Mouse (Mus musculus) liver, embryonic 12.5 days (tissue): ENCODE measurements around the gene Mmel1. TPM values are rescaled to one million over a fixed set of nuclear protein-coding genes. Genes with fewer than 3 reads are reported as not detected.

Experiments used
- ATAC-seq: fragments of 200-750 bp; cut with Nextera tagmentation; 2 replicates; pipeline ENCODE4 v1.8.0; 2017; ENCODE audit warnings: moderate number of reproducible peaks, mild to moderate bottlenecking, moderate library complexity
- H3K27ac ChIP-seq: fragments of 300-500 bp; sonication (generic); 2 replicates; pipeline ENCODE4 v1.5.1; 2016; ENCODE audit warnings: mild to moderate bottlenecking
- H3K27me3 ChIP-seq: fragments of 300-500 bp; sonication (generic); replicated peaks from 2 replicates; pipeline ENCODE4 v1.6.1; 2016; ENCODE audit warnings: mild to moderate bottlenecking, moderate library complexity
- H3K36me3 ChIP-seq: fragments of 300-500 bp; sonication (generic); 2 replicates; pipeline ENCODE4 v1.6.1; 2016; ENCODE audit warnings: mild to moderate bottlenecking, moderate library complexity
- H3K4me1 ChIP-seq: fragments of 300-500 bp; sonication (generic); 2 replicates; pipeline ENCODE4 v1.6.1; 2016
- H3K4me2 ChIP-seq: fragments of 300-500 bp; sonication (generic); 2 replicates; pipeline ENCODE4 v1.6.1; 2016; ENCODE audit warnings: mild to moderate bottlenecking, moderate library complexity
- H3K4me3 ChIP-seq: fragments of 300-500 bp; sonication (generic); 2 replicates; pipeline ENCODE4 v1.5.1; 2016; ENCODE audit warnings: mild to moderate bottlenecking, moderate library complexity
- H3K9ac ChIP-seq: fragments of 300-500 bp; sonication (generic); 2 replicates; pipeline ENCODE4 v1.6.1; 2016; ENCODE audit warnings: mild to moderate bottlenecking, moderate library complexity
- H3K9me3 ChIP-seq: fragments of 300-500 bp; sonication (generic); replicated peaks from 2 replicates; pipeline ENCODE4 v1.6.1; 2016; ENCODE audit warnings: mild to moderate bottlenecking, moderate library complexity
- whole genome bisulfite sequencing: fragments of 180-500 bp; shearing (Covaris S2); methylation state at CpG from one replicate; pipeline ENCODE4 v1.1.7; 2016; ENCODE audit not compliant: insufficient replicate concordance; 5-methylcytosine and 5-hydroxymethylcytosine counted together
- polyA plus RNA-seq: library from polyadenylated mRNA; unstranded; fragments of >200 nt; fragmentation: Nextera tagmentation; extraction: Ambion mirVana; gene quantifications from 2 replicates; pipeline ENCODE4 v1.2.1, GENCODE M21; 2016

Gene Mmel1
- polyA plus RNA-seq, 1 experiment from 2014 or later = 1.7 TPM

DNA sequence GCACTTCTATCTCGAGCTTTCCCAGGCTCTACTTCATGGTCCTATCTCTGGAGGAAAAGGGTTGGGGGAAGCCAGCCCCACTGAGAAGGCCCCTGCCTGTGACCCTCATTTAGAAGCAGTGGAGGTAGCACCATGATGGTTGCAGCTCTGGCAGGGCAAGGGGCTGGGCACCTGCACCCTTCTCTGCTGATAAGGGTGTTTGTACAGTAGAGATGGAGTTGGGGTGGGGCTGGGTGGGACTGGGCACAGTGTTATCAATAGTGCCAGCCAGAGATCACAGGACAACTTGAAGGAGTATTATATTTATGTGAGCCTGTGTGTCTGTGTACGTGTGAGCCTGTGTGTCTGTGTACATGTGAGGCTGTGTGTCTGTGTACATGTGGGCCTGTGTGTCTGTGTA, 42.3 kb downstream of the Mmel1 start:
- H3K4me1 ChIP-seq = peaks cover 91% of the 10 kb centered on the region
- peak; percentile 92 for ATAC-seq
- peak overlapping the region; percentile 75 for H3K9ac ChIP-seq
- H3K4me3 ChIP-seq = peak overlapping the region; percentile 36
- no peaks in the 10 kb centered on the region for H3K27me3 ChIP-seq
- H3K36me3 ChIP-seq = peaks cover 33% of the 10 kb centered on the region
- H3K9me3 ChIP-seq = no peaks in the 10 kb centered on the region
- WGBS = 15% methylated on average over 2 of the region's 2 CpGs
- peak overlapping the region; percentile 96 for H3K27ac ChIP-seq
- H3K4me2 ChIP-seq = peak overlapping the region; percentile 63

DNA sequence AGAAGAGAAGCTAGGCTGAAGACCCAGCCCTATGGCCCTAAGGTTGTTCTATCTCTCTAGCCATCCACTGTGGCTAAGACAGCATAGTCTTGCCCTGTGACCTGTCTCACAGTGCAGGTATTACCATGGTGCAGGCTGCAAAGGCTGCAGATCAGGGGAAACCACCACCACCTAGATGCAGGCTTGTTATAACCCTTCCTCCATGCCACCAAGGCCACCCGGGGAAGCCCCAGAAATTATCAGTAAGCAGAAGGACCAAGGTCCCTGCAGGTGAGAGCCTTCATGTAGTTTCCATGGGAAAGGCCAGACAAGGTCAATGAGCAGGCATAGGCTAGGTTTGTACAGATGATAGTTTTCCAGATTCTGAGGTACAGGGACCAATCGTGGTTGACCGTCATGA, 44.5 kb downstream of the Mmel1 start:
- H3K9me3 ChIP-seq = 0 out of 2 replicates have a peak, but pooled peaks cover 4% of the 10 kb centered on the region
- no peak overlapping the region for H3K4me3 ChIP-seq
- peak overlapping the region; percentile 96 for H3K27ac ChIP-seq
- 72% methylated on average over 3 of the region's 3 CpGs for WGBS
- ATAC-seq = no peak
- H3K4me1 ChIP-seq = peaks cover 98% of the 10 kb centered on the region
- H3K9ac ChIP-seq = peak overlapping the region; percentile 64
- H3K4me2 ChIP-seq = no peak overlapping the region
- H3K36me3 ChIP-seq = peaks cover 56% of the 10 kb centered on the region
- no peaks in the 10 kb centered on the region for H3K27me3 ChIP-seq

DNA sequence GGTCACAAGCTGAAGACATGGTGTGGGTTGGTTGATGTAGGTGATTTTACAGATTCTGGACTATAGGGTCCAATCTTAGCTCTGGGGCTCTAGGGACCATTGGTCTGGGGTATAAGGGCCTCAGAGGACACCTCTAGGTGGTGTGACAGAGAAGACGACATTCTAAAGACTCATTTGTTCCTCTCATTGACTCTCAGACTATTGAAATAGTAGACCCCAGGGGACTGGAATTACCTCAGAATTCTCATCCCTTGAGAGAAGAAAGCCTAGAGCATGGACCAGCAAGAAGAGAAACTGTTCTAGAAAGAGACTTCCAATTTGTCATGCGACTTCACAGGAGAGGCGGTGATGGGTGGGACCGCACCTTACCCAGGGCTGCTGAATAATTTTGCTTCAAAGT, 44.9 kb downstream of the Mmel1 start:
- H3K9ac ChIP-seq = no peak overlapping the region; the same call in 1 of the 2 replicates
- H3K36me3 ChIP-seq = peaks cover 60% of the 10 kb centered on the region
- no peak overlapping the region for H3K4me3 ChIP-seq
- H3K9me3 ChIP-seq = 0 out of 2 replicates have a peak, but pooled peaks cover 4% of the 10 kb centered on the region
- WGBS = 88% methylated on average over 4 of the region's 4 CpGs
- peaks cover 96% of the 10 kb centered on the region for H3K4me1 ChIP-seq
- H3K27ac ChIP-seq = peak overlapping the region; percentile 96
- no peaks in the 10 kb centered on the region for H3K27me3 ChIP-seq
- ATAC-seq = no peak
- H3K4me2 ChIP-seq = no peak overlapping the region

DNA sequence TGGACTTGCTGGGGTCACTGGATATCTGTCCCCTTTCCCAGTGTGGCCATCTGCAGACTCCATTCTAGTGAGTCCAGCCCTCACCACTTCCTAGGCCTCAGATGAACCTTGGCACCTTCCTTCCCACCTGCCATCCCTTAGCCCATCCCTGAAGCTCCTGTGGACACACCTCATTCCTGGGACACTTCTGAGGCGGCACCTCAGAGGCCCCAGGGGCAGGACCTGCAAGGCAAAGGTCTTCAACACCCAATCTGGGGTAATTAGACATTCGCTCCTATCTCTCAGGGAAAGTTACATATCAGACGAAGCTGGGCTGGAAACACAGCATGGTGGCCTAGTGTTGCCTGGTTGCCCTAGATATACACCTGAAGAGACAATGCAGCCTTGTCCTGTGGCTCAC, 45.3 kb downstream of the Mmel1 start:
- Histone ChIP-seq H3K9ac (no peak overlapping the region), H3K27me3 (no peaks in the 10 kb centered on the region), H3K9me3 (0 out of 2 replicates have a peak, but pooled peaks cover 4% of the 10 kb centered on the region), H3K4me1 (peaks cover 92% of the 10 kb centered on the region), H3K36me3 (peaks cover 61% of the 10 kb centered on the region), H3K27ac (peak overlapping the region; percentile 96), H3K4me2 (no peak overlapping the region), H3K4me3 (no peak overlapping the region)
- 52% methylated on average over 3 of the region's 3 CpGs for WGBS
- no peak for ATAC-seq

DNA sequence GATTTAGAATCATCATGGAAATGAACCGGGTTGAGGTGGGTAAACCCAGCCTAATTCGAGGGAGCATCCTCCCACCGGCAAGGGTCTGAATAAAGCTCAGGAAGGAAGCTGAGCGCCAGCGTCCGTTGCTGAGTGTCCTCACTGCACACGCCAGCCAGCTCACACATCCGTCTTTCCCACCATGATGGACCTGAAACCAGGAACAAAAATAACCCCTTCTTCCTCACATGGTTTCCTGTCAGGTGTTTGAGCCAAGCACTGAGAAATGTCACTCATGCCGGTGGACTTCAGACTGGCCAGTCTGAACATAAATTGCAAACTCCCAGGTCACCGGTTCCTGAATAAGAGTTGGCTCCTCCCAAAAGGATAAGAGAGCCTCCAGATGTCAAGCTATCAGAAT, 45.9 kb downstream of the Mmel1 start:
- Histone ChIP-seq H3K4me2 (0 out of 2 replicates have a peak overlapping the region, but pooled peaks have one; percentile 13), H3K36me3 (peaks cover 67% of the 10 kb centered on the region), H3K9ac (no peak overlapping the region), H3K4me3 (no peak overlapping the region), H3K9me3 (0 out of 2 replicates have a peak, but pooled peaks cover 4% of the 10 kb centered on the region), H3K27me3 (no peaks in the 10 kb centered on the region), H3K27ac (peak overlapping the region; percentile 96), H3K4me1 (peaks cover 89% of the 10 kb centered on the region)
- WGBS = 38% methylated on average over 10 of the region's 10 CpGs
- no peak for ATAC-seq

DNA sequence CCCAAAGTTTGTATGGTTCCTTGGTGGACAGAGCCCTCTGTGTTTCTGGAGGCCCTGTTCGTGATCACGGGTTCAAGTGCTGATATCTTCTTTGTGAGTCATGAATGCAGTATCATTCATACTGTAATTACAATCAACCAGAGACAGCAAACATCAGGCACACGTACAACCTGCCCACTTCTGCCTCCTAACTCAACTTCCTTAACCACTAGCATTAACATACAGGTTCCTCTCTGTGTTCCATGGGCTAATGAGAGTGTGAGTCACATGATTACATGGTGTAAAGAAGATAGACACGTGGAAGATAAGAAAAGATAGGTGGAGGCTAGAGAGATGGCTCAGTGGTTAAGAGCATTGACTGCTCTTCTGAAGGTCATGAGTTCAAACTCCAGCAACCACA, 47.3 kb downstream of the Mmel1 start:
- Histone ChIP-seq H3K4me2 (no peak overlapping the region), H3K4me1 (peaks cover 84% of the 10 kb centered on the region), H3K9ac (no peak overlapping the region), H3K27ac (peak overlapping the region; percentile 96), H3K27me3 (no peaks in the 10 kb centered on the region), H3K36me3 (peaks cover 80% of the 10 kb centered on the region), H3K4me3 (no peak overlapping the region), H3K9me3 (0 out of 2 replicates have a peak, but pooled peaks cover 4% of the 10 kb centered on the region)
- 67% methylated on average over 4 of the region's 4 CpGs for WGBS
- peak; percentile 28; the same call in 1 of the 2 replicates for ATAC-seq

DNA sequence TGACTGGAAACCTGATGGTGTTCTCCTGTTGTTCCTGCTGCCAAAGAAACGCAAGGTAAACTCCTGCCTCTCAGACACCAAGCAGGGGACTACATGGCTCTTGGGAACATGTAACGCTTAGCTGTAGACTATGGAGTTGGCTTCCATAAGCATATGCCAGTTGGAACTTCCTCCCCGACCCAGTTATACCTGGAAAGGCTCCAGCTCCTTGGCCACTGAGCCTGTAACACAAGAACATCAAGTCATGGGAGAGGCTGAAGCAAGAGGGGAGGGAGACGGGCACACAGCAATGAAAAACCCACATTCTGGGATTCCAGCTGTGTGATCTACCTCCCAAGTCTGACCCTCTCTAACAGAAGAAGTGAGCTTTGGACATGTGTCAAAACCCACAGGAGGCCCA, 52.9 kb downstream of the Mmel1 start:
- Histone ChIP-seq H3K27me3 (no peaks in the 10 kb centered on the region), H3K9ac (peak overlapping the region; percentile 24; the same call in 1 of the 2 replicates), H3K4me1 (peaks cover 83% of the 10 kb centered on the region), H3K4me2 (peak overlapping the region; percentile 83), H3K36me3 (peaks cover 99% of the 10 kb centered on the region), H3K27ac (peak overlapping the region; percentile 98), H3K4me3 (peak overlapping the region; percentile 72), H3K9me3 (0 out of 2 replicates have a peak, but pooled peaks cover 4% of the 10 kb centered on the region)
- ATAC-seq = no peak
- 84% methylated on average over 4 of the region's 4 CpGs for WGBS

DNA sequence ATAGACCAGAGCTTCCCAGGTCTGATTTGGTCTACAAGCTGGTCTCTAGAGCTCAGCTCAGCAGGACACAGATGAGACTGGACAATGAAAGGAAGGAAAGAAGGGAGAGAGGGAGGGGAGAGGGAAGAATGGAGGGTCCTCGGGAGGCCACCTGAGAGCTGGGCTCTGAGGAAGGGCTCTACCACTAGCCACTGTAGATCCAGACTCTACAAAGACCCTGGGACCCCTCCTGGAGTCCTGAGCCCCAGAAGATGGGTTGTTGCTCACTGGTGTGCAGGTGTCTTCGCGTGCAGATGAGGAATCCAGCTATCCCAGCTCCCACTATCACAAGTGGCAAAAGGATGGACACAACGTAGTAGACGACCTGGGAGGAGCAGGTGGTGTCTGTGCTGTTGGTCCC, 53.5 kb downstream of the Mmel1 start:
- 76% methylated on average over 5 of the region's 5 CpGs for WGBS
- H3K9ac ChIP-seq = peak overlapping the region; percentile 25; the same call in 1 of the 2 replicates

DNA sequence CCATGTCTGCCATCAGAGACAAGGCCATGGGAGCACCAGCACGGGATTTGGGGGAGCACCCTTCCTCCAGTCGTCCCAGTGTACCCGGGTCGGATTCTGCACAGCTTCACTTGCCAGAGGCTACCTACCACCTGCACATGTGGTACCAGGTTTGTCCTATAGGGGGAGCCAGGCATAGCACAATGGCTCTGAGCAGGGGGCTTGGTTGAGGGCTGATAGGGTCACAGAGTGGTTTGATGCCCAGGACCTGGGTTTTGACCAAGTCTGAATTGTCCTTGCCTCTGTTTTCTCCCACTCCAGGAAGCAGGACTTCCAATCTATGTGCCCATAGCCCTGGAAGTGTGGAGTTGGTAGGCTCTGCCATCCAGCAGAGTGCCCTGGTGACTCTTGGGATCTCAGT, 56.0 kb downstream of the Mmel1 start:
- Histone ChIP-seq H3K4me3 (peak overlapping the region; percentile 72), H3K36me3 (peaks cover 69% of the 10 kb centered on the region), H3K9me3 (no peaks in the 10 kb centered on the region), H3K9ac (peak overlapping the region; percentile 91), H3K4me1 (peaks cover 95% of the 10 kb centered on the region), H3K27ac (peak overlapping the region; percentile 98), H3K4me2 (peak overlapping the region; percentile 83), H3K27me3 (no peaks in the 10 kb centered on the region)
- 47% methylated on average over 4 of the region's 4 CpGs for WGBS
- no peak for ATAC-seq

More for the DNA sequence above, 53.5 kb downstream of the Mmel1 start:
- Histone ChIP-seq H3K27ac (peak overlapping the region; percentile 98), H3K9me3 (0 out of 2 replicates have a peak, but pooled peaks cover under 1% of the 10 kb centered on the region), H3K36me3 (peaks cover 94% of the 10 kb centered on the region), H3K4me2 (peak overlapping the region; percentile 83), H3K4me3 (peak overlapping the region; percentile 72), H3K27me3 (no peaks in the 10 kb centered on the region), H3K4me1 (peaks cover 83% of the 10 kb centered on the region)
- no peak for ATAC-seq

DNA sequence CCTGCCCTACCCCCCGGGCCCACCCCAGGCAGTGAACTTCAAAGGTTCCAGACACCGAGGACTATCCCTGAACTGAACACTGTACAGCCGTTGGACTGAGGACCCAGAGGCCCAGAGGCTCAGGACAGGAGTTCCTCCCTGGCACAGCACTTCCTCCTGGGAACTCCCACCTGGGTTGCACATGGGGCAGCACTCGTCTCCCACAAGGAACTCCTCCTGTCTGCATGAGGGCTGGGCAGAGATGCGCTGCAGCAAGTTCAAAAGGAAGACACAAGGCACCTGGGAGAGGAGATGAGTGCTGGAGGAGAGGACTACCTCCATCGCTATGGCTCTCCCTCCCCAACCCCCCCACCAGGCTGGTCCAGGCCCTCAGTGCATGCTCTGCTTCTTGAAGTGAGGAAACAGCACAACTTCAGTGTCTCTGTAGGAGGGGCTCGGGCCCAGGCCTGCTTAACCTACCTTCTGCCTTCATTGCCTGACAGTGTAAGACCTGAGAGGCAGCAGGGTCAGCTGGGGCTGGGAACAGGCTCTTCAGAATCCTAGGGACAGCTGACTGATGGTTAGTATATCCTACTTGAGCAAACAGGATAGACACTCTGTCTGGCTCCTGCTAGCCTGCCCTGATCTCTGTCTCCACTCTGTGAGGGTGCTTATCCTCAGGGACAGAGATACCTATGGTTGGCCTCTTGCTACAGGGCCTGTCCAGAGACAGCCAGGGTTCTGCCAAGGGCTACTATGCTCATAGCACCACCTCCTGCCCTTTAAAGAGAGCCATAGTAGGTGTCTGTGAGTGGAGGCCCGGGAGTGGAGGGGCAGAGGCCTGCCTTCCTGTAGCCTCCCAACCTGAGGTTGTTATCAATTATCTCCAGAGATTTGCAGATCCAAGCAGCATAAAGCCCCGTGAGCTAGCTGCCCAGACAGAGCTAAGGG, 57.8 kb downstream of the Mmel1 start:
- peak overlapping the region; percentile 91 for H3K9ac ChIP-seq
- no peaks in the 10 kb centered on the region for H3K27me3 ChIP-seq
- peak overlapping the region; percentile 98 for H3K27ac ChIP-seq
- ATAC-seq = peak; percentile 42
- 33% methylated on average over 9 of the region's 9 CpGs for WGBS
- H3K4me1 ChIP-seq = peaks cover 83% of the 10 kb centered on the region
- H3K4me2 ChIP-seq = peak overlapping the region; percentile 83
- H3K9me3 ChIP-seq = no peaks in the 10 kb centered on the region
- H3K4me3 ChIP-seq = peak overlapping the region; percentile 72
- peaks cover 51% of the 10 kb centered on the region for H3K36me3 ChIP-seq

DNA sequence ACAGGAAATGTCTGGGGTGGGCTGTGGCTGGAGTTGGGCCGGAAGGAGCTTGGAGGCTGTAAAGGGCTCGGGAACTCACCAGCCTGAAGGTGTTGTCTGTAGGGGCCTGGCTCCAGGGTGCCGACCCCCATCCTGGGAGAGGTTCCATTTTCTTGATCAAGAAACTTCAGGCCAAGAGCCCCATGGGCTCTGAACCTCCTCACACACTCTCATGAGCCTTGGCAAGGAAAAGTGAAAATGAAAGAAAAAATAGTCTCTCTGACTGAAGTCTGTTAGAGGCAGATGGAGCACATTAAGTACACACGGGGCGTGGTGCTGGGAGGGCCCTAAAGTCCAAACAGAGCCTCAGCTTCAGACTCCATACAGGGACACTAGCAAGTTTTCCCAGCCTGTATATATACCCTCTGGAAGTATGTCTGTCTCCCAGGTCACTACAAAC, 58.5 kb downstream of the Mmel1 start:
- ATAC-seq = peak; percentile 69
- 9% methylated on average over 5 of the region's 5 CpGs for WGBS
- Histone ChIP-seq H3K27ac (peak overlapping the region; percentile 98), H3K9me3 (no peaks in the 10 kb centered on the region), H3K4me2 (peak overlapping the region; percentile 83), H3K4me3 (peak overlapping the region; percentile 72), H3K36me3 (peaks cover 44% of the 10 kb centered on the region), H3K27me3 (0 out of 2 replicates have a peak, but pooled peaks cover 1% of the 10 kb centered on the region), H3K4me1 (peaks cover 79% of the 10 kb centered on the region), H3K9ac (peak overlapping the region; percentile 91)
